Comparison of ENCODE assay signal across 8 mouse cellular contexts in the genomic region with DNA sequence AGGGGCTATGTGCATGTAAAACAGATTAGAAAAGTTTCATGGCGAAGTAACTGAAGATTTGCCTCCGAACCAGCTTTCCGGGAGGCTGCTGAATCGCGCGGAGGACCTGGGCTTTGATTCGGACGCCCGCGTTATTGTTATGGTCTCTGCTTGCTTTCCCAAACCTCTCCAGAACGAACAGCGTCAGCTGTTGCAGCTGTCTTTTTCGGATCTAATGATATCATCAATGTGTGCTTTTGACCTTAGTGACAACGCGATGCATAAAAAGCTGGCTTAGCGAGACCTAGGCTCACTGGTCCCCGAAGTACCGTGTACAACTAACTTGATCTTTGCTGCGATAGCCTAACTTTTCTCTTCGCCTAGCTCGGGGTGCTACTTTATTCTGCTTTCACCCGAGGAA. TPM values are rescaled to one million over a fixed set of nuclear protein-coding genes. Genes with fewer than 3 reads are reported as not detected.
DNase-seq lines count a peak whose midpoint lies in the region; ATAC-seq and TF ChIP-seq lines count a peak whose summit lies in the region.

No protein-coding gene starts in this region.

- peak; percentile 18 for ATAC-seq in hindbrain, postnatal 0 days
- peak; percentile 25 for ATAC-seq in midbrain, embryonic 11.5 days (ENCODE audit: low FRiP score)

- no peak overlapping the region for H3K27ac ChIP-seq in liver, adult 2 months (replicated peaks; ENCODE audit: insufficient read depth, low read depth, low read length)
- H3K27ac ChIP-seq in hindbrain, postnatal 0 days, result no peak overlapping the region
- no peak overlapping the region for H3K27ac ChIP-seq in midbrain, embryonic 11.5 days (ENCODE audit: low read depth, low read length)

- WGBS in liver, adult 2 months, result under 1% methylated on average over 22 of the region's 22 CpGs
- under 1% methylated on average over 22 of the region's 22 CpGs for WGBS in hindbrain, postnatal 0 days
- under 1% methylated on average over 22 of the region's 22 CpGs for WGBS in midbrain, embryonic 11.5 days

- H3K9ac ChIP-seq in liver, adult 2 months (ENCODE audit: low read depth, low read length), result no peak overlapping the region; the same call in 1 of the 2 replicates
- no peak overlapping the region for H3K9ac ChIP-seq in hindbrain, postnatal 0 days (replicated peaks; ENCODE audit: low read length)
- H3K9ac ChIP-seq in midbrain, embryonic 11.5 days (ENCODE audit: low read length), result no peak overlapping the region

- H3K36me3 ChIP-seq in liver, adult 2 months (ENCODE audit: control insufficient read depth, insufficient read depth, low read length), result no peaks in the 10 kb centered on the region
- no peaks in the 10 kb centered on the region for H3K36me3 ChIP-seq in hindbrain, postnatal 0 days (ENCODE audit: insufficient read depth, low read length)
- H3K36me3 ChIP-seq in midbrain, embryonic 11.5 days (ENCODE audit: control insufficient read depth, insufficient read depth, low read length), result no peaks in the 10 kb centered on the region

- H3K27me3 ChIP-seq in liver, adult 2 months (ENCODE audit: control insufficient read depth, insufficient read depth, low read length), result peaks cover 25% of the 10 kb centered on the region
- peaks cover 33% of the 10 kb centered on the region; the same call in 1 of the 2 replicates for H3K27me3 ChIP-seq in hindbrain, postnatal 0 days (ENCODE audit: insufficient read depth, low read length)
- H3K27me3 ChIP-seq in midbrain, embryonic 11.5 days (ENCODE audit: control insufficient read depth, insufficient read depth, low read length), result peaks cover 86% of the 10 kb centered on the region

- no peaks in the 10 kb centered on the region for H3K79me2 ChIP-seq in liver, adult 2 months (ENCODE audit: control insufficient read depth, insufficient read depth, low read length)

- peak overlapping the region; percentile 43 for H3K4me3 ChIP-seq in liver, adult 2 months (ENCODE audit: insufficient read depth, low read depth, low read length)
- H3K4me3 ChIP-seq in hindbrain, postnatal 0 days (ENCODE audit: low read length), result peak overlapping the region; percentile 41
- peak overlapping the region; percentile 46 for H3K4me3 ChIP-seq in midbrain, embryonic 11.5 days (ENCODE audit: low read depth, low read length)

- no peak for TF ChIP-seq POLR2A in liver, adult 2 months (IDR thresholded peaks at IDR 0.05; ENCODE audit: extremely low read depth, insufficient read depth, low read length)

- DNase-seq in liver, adult 2 months (ENCODE audit: extremely low read depth, low read depth, low spot score), result no peak
- no peak for DNase-seq in liver
- DNase-seq in embryo, embryonic 11 days, result peak; percentile 70
- DNase-seq in hindbrain, postnatal 0 days (ENCODE audit: low spot score), result no peak
- no peak for DNase-seq in midbrain, embryonic 11.5 days (ENCODE audit: low spot score, missing footprints)
- no peak for DNase-seq in gastrocnemius, postnatal 4 days (ENCODE audit: low spot score in 2 of 2)
- no peak for DNase-seq in cerebellum, postnatal 4 days (ENCODE audit: low spot score in 2 of 2)
- DNase-seq in layer of hippocampus, postnatal 25 days (ENCODE audit: extremely low spot score in 1 of 2, low spot score in 1 of 2), result no peak

- no peak for TF ChIP-seq CTCF in liver, adult 2 months (IDR thresholded peaks at IDR 0.05; ENCODE audit: low read depth, low read length)
- no peak for TF ChIP-seq CTCF in hindbrain, postnatal 0 days (IDR thresholded peaks at IDR 0.05; ENCODE audit: low read depth)

- peak overlapping the region; percentile 65 for H3K4me2 ChIP-seq in hindbrain, postnatal 0 days (ENCODE audit: low read depth, low read length)
- peak overlapping the region; percentile 85 for H3K4me2 ChIP-seq in midbrain, embryonic 11.5 days

- peaks cover 5% of the 10 kb centered on the region for H3K4me1 ChIP-seq in liver, adult 2 months (ENCODE audit: control insufficient read depth, insufficient read depth, low read length)
- no peaks in the 10 kb centered on the region for H3K4me1 ChIP-seq in hindbrain, postnatal 0 days (ENCODE audit: insufficient read depth, low read length)
- H3K4me1 ChIP-seq in midbrain, embryonic 11.5 days (ENCODE audit: control insufficient read depth, insufficient read depth, low read length), result peaks cover 23% of the 10 kb centered on the region

- H3K9me3 ChIP-seq in hindbrain, postnatal 0 days (ENCODE audit: low read length), result no peaks in the 10 kb centered on the region
- no peaks in the 10 kb centered on the region for H3K9me3 ChIP-seq in midbrain, embryonic 11.5 days (ENCODE audit: control insufficient read depth, low read length)

RNA-seq across cellular contexts. Expression of gene 4930412O13Rik, which starts 2.0 kb away (rescaled TPM):
- not detected in 2 replicates for total RNA-seq in liver, adult 2 months (2014; rRNA removed)
- not detected in 2 replicates for polyA plus RNA-seq in liver, adult 2 months (2012; rRNA removed)
- not detected in 2 replicates for total RNA-seq in hindbrain, postnatal 0 days (2014; rRNA removed)
- polyA plus RNA-seq in hindbrain, postnatal 0 days (2015; fragmentation: Nextera tagmentation; extraction: Ambion mirVana), result 0.57 and 0.75 TPM in 2 replicates
- polyA plus RNA-seq in midbrain, embryonic 11.5 days (2014; fragmentation: Nextera tagmentation; extraction: Ambion mirVana), result 0.20 and 1.2 TPM in 2 replicates
- total RNA-seq in gastrocnemius, postnatal 4 days (2021), result not detected
- total RNA-seq in layer of hippocampus, postnatal 25 days (2021), result not detected

RNA-seq across cellular contexts. Expression of gene 9230102O04Rik, which starts 10.2 kb away (rescaled TPM):
- total RNA-seq in liver, adult 2 months (2014; rRNA removed), result not detected in 2 replicates
- not detected in 2 replicates for polyA plus RNA-seq in liver, adult 2 months (2012; rRNA removed)
- total RNA-seq in hindbrain, postnatal 0 days (2014; rRNA removed), result 1.5 TPM in 1 of 2 replicates, not detected in the other
- polyA plus RNA-seq in hindbrain, postnatal 0 days (2015; fragmentation: Nextera tagmentation; extraction: Ambion mirVana), result 0.76 and 1.0 TPM in 2 replicates
- 1.4 and 1.6 TPM in 2 replicates for polyA plus RNA-seq in midbrain, embryonic 11.5 days (2014; fragmentation: Nextera tagmentation; extraction: Ambion mirVana)
- total RNA-seq in gastrocnemius, postnatal 4 days (2021), result not detected
- not detected for total RNA-seq in layer of hippocampus, postnatal 25 days (2021)

RNA-seq across cellular contexts. Expression of gene Gata3, which starts 10.7 kb away (rescaled TPM):
- 0.07 TPM in 1 of 2 replicates, not detected in the other for total RNA-seq in liver, adult 2 months (2014; rRNA removed)
- 0.33 and 0.42 TPM in 2 replicates for polyA plus RNA-seq in liver, adult 2 months (2012; rRNA removed)
- 2.3 and 3.5 TPM in 2 replicates for total RNA-seq in hindbrain, postnatal 0 days (2014; rRNA removed)
- polyA plus RNA-seq in hindbrain, postnatal 0 days (2015; fragmentation: Nextera tagmentation; extraction: Ambion mirVana), result 17.6 and 20.5 TPM in 2 replicates
- 34.1 and 34.8 TPM in 2 replicates for polyA plus RNA-seq in midbrain, embryonic 11.5 days (2014; fragmentation: Nextera tagmentation; extraction: Ambion mirVana)
- total RNA-seq in gastrocnemius, postnatal 4 days (2021), result 1 to 10 TPM in 1 of 2 experiments, under 1 TPM in 1; 0.65 to 1.9 TPM
- total RNA-seq in layer of hippocampus, postnatal 25 days (2021), result not detected
